Mouse (Mus musculus) urinary bladder, postnatal 4 days (tissue): Measurements from ENCODE around the gene Rorb.

ENCODE experiments used
- DNase-seq, 2 experiments: peaks; one replicate each; pipeline ENCODE4 v3.0.0; 2021 to 2022; ENCODE audit warnings: low spot score in 2 of 2

Rorb gene

GRCm38 (mm10) chr19:19033974-19034373 lies 77.0 kb downstream of the Rorb start:
- DNase-seq, result no peak

- DNase-seq, result no peak
Measured at GRCm38 (mm10) chr19:19005144-19005543, 105.9 kb downstream of the Rorb start.

GRCm38 (mm10) chr19:19004023-19004656 lies 106.9 kb downstream of the Rorb start:
- DNase-seq, result no peak

GRCm38 (mm10) chr19:18998966-18999365 lies 112.0 kb downstream of the Rorb start:
- no peak for DNase-seq

GRCm38 (mm10) chr19:18997711-18998110 lies 113.3 kb downstream of the Rorb start:
- no peak for DNase-seq

GRCm38 (mm10) chr19:18979996-18980395 lies 131.0 kb downstream of the Rorb start:
- no peak for DNase-seq

- no peak for DNase-seq
Measured at GRCm38 (mm10) chr19:18974796-18975660, 136.0 kb downstream of the Rorb start.

- no peak for DNase-seq
Measured at GRCm38 (mm10) chr19:18969386-18969785, 141.6 kb downstream of the Rorb start.

- no peak for DNase-seq
Measured at GRCm38 (mm10) chr19:18967307-18967706, 143.7 kb downstream of the Rorb start.

GRCm38 (mm10) chr19:18959862-18960261 lies 151.1 kb downstream of the Rorb start:
- DNase-seq, result no peak

- DNase-seq, result no peak
Measured at GRCm38 (mm10) chr19:18952806-18953205, 158.2 kb downstream of the Rorb start.

GRCm38 (mm10) chr19:18947193-18947592 lies 163.8 kb downstream of the Rorb start:
- DNase-seq, result no peak

GRCm38 (mm10) chr19:18945265-18945664 lies 165.7 kb downstream of the Rorb start:
- DNase-seq, result no peak

- no peak for DNase-seq
Measured at GRCm38 (mm10) chr19:18941391-18941790, 169.6 kb downstream of the Rorb start.

GRCm38 (mm10) chr19:18911755-18912340 lies 199.1 kb downstream of the Rorb start:
- DNase-seq, result no peak

- no peak for DNase-seq
Measured at GRCm38 (mm10) chr19:18909641-18910040, 201.4 kb downstream of the Rorb start.

GRCm38 (mm10) chr19:18905511-18905910 lies 205.5 kb downstream of the Rorb start:
- no peak for DNase-seq

GRCm38 (mm10) chr19:18902694-18903067 lies 208.3 kb downstream of the Rorb start:
- no peak for DNase-seq

- no peak for DNase-seq
Measured at GRCm38 (mm10) chr19:18902041-18902693, 208.8 kb downstream of the Rorb start.

GRCm38 (mm10) chr19:18898238-18898637 lies 212.8 kb downstream of the Rorb start:
- DNase-seq, result no peak

- DNase-seq, result no peak
Measured at GRCm38 (mm10) chr19:18890216-18890615, 220.8 kb downstream of the Rorb start.

- no peak for DNase-seq
Measured at GRCm38 (mm10) chr19:18889632-18890031, 221.4 kb downstream of the Rorb start.
